Mouse (Mus musculus): ENCODE measurements around the gene Spink4.

Spink4 gene

GRCm38 (mm10) chr4:40889983-40890382 lies 29.9 kb upstream of the Spink4 start:
- Histone ChIP-seq H3K36me3 (ENCODE audit: control insufficient read depth, insufficient read depth, low read length, poor library complexity, severe bottlenecking) (no peaks in the 10 kb centered on the region), H3K27me3 (ENCODE audit: control insufficient read depth, insufficient read depth, low read length, poor library complexity, severe bottlenecking) (no peaks in the 10 kb centered on the region)
- DNase-seq (ENCODE audit: low read depth, low spot score): no peak

- Histone ChIP-seq H3K27me3 (ENCODE audit: control insufficient read depth, insufficient read depth, low read length, poor library complexity, severe bottlenecking) (no peaks in the 10 kb centered on the region), H3K36me3 (ENCODE audit: control insufficient read depth, insufficient read depth, low read length, poor library complexity, severe bottlenecking) (no peaks in the 10 kb centered on the region)
- DNase-seq (ENCODE audit: low read depth, low spot score): no peak
Observed at GRCm38 (mm10) chr4:40891206-40891605, 28.6 kb upstream of the Spink4 start.

- H3K36me3 ChIP-seq (ENCODE audit: control insufficient read depth, insufficient read depth, low read length, poor library complexity, severe bottlenecking): no peaks in the 10 kb centered on the region
- H3K27me3 ChIP-seq (ENCODE audit: control insufficient read depth, insufficient read depth, low read length, poor library complexity, severe bottlenecking): no peaks in the 10 kb centered on the region
Observed at GRCm38 (mm10) chr4:40895118-40895517, 24.7 kb upstream of the Spink4 start.

DNA sequence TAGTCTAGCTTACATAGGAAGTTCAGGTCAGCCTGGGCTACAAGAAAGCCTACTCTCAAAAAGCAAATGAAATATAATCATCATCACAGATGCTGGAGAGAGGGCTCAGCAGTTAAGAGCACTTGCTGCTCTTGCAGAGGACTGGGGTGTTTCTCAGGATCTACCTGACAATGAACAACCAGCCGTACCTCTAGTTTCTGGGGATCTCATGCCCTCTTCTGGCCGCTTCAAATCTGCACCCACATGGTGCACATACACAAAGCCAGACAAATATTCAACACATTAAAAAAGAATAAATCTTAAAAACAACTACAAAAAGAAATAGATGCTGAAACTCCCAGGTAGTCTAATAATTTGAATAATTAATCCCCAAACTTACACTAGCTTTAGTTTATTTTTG lies 24.2 kb upstream of the Spink4 start:
- Histone ChIP-seq H3K27me3 (ENCODE audit: control insufficient read depth, insufficient read depth, low read length, poor library complexity, severe bottlenecking) (no peaks in the 10 kb centered on the region), H3K36me3 (ENCODE audit: control insufficient read depth, insufficient read depth, low read length, poor library complexity, severe bottlenecking) (no peaks in the 10 kb centered on the region)
- DNase-seq (ENCODE audit: low read depth, low spot score): no peak

More at GRCm38 (mm10) chr4:40895118-40895517, 24.7 kb upstream of the Spink4 start:
- DNase-seq (ENCODE audit: low read depth, low spot score): no peak

DNA sequence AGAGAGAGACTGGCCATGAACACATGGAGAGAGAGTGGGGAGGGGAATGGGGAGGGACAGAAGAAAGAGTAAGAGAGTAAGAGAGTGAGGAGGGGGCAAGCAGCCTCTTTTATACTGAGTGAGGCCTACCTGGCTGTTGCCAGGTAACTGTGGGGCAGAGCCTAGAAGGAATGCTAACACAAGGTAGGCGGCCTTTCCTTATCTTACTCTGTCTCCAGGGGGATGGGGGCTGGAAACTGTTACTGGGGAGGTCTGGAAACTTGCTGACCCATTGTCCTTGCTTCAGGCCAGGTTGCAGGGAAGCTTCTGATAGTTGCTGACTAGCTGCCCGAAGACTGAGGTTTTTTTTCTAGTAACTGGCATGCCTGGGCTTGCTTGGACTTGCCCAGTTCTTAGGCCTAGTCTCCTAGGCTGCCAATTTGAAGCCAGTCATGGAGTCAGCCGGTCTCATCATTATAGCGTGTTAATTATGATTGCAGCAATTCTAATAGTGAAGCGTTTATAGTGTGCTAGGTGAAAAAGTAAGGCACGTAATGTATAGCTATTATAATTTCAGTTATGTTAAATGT lies 21.3 kb upstream of the Spink4 start:
- DNase-seq (ENCODE audit: low read depth, low spot score): no peak
- no peaks in the 10 kb centered on the region for H3K36me3 ChIP-seq (ENCODE audit: control insufficient read depth, insufficient read depth, low read length, poor library complexity, severe bottlenecking)
- H3K27me3 ChIP-seq (ENCODE audit: control insufficient read depth, insufficient read depth, low read length, poor library complexity, severe bottlenecking): no peaks in the 10 kb centered on the region

DNA sequence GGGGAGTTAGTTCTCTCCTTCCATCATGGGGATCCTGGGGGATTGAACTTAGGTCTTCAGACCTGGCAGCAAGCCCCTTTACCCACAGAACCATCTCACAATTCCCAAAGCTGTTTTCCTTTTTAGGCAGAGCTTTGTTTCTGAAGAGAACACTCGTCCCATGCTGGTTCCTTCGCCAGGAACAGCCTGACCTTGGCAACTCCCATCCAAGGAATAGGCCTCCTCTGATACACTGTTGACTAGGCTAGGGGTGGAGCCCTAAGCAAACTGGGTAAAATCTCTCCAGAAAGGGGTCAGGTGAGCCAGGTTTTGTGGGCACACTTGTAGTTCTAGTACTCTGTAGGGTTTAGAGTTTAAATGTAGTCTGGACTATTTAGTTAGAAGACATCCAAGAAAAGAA lies 20.6 kb upstream of the Spink4 start:
- no peak for DNase-seq (ENCODE audit: low read depth, low spot score)
- Histone ChIP-seq H3K27me3 (ENCODE audit: control insufficient read depth, insufficient read depth, low read length, poor library complexity, severe bottlenecking) (no peaks in the 10 kb centered on the region), H3K36me3 (ENCODE audit: control insufficient read depth, insufficient read depth, low read length, poor library complexity, severe bottlenecking) (no peaks in the 10 kb centered on the region)

DNA sequence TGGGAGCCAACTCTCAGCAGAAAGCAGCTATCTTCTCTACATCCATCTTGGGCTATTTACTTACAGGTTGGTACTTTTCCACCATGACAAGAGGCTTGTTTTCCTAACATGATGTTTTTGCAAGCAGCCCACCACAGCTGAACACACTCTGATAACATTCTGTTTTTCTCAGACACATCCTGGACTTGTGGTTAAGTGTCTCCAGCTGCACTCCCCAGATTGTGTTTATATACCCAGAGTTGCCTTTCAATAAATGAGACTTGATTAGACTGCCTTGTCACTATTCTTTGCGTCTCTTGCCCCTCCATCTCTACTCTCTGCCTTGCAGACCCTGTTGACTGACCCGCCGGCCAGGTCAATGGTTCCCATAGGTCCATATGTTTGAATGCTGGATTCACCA lies 19.8 kb upstream of the Spink4 start:
- no peaks in the 10 kb centered on the region for H3K27me3 ChIP-seq (ENCODE audit: control insufficient read depth, insufficient read depth, low read length, poor library complexity, severe bottlenecking)
- H3K36me3 ChIP-seq (ENCODE audit: control insufficient read depth, insufficient read depth, low read length, poor library complexity, severe bottlenecking): no peaks in the 10 kb centered on the region
- DNase-seq (ENCODE audit: low read depth, low spot score): no peak

- DNase-seq (ENCODE audit: low read depth, low spot score): no peak
Observed at GRCm38 (mm10) chr4:40900612-40901011, 19.2 kb upstream of the Spink4 start.

GRCm38 (mm10) chr4:40906298-40906697 lies 13.6 kb upstream of the Spink4 start:
- H3K36me3 ChIP-seq (ENCODE audit: control insufficient read depth, insufficient read depth, low read length, poor library complexity, severe bottlenecking): no peaks in the 10 kb centered on the region
- peak; percentile 73 for DNase-seq (ENCODE audit: low read depth, low spot score)

More at GRCm38 (mm10) chr4:40900612-40901011, 19.2 kb upstream of the Spink4 start:
- no peaks in the 10 kb centered on the region for H3K36me3 ChIP-seq (ENCODE audit: control insufficient read depth, insufficient read depth, low read length, poor library complexity, severe bottlenecking)
- H3K27me3 ChIP-seq (ENCODE audit: control insufficient read depth, insufficient read depth, low read length, poor library complexity, severe bottlenecking): no peaks in the 10 kb centered on the region

DNA sequence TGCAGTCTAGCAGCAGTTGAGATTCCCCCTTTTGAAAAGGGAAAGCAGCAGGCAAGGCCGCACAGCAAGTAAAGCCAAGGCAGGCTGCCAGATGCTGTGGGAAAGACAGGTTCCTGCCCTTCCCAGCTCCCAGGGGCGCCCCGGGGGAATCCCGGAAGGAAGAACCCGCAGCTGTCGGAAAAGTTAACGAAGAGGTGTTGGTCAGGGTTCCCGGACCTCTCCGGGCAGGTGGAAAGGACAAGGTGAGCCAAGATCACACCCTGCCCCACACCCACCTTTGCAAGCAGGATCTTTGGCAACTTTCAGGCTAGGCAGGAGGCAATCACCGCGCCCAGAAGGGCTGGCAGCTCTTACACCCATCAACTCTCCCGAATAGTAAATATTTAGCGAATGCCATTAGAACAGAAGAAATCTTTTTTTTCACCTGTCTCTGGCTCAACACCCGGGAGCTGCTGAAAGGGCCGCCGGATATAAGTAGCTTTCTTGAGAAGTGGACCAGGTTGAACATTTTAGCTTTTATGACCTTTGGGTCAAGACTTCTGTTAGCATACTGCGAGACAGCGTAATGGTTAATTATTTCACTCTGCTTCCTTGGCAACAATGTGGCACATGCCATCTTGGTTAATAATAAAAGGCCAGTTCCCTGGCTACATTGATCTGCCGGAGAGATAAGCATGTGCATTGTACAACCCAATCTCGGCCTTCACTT lies 11.4 kb upstream of the Spink4 start:
- no peak for DNase-seq (ENCODE audit: low read depth, low spot score)
- H3K36me3 ChIP-seq (ENCODE audit: control insufficient read depth, insufficient read depth, low read length, poor library complexity, severe bottlenecking): no peaks in the 10 kb centered on the region
- no peaks in the 10 kb centered on the region for H3K27me3 ChIP-seq (ENCODE audit: control insufficient read depth, insufficient read depth, low read length, poor library complexity, severe bottlenecking)

More at GRCm38 (mm10) chr4:40906298-40906697, 13.6 kb upstream of the Spink4 start:
- H3K27me3 ChIP-seq (ENCODE audit: control insufficient read depth, insufficient read depth, low read length, poor library complexity, severe bottlenecking): no peaks in the 10 kb centered on the region

DNA sequence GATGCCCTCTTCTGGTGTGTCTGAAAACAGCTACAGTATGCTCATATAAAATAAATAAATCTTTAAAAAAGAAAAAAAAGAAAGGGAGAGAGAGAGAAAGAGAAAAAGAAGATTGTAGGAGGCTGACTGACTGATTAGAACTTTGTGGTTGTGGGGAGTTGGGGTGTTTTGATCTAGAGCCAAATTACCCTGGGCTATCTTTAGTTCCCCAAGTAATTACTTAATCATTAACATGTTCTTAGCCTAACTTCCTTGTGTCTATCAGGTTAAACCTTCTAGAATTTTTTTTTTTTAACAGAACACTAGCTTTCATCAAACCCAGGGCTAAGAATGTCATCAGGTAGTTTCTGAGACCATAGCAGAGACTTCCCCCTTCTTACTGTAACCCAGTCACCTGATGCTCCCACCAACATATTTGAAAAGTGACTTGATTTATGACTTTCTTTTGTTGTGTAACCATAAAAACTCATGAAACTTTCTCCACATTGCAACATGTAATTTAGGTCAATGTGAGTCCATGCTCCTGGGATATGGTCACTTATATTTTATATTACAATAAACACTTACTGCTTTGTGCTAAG lies 5.5 kb upstream of the Spink4 start:
- Histone ChIP-seq H3K27me3 (ENCODE audit: control insufficient read depth, insufficient read depth, low read length, poor library complexity, severe bottlenecking) (no peaks in the 10 kb centered on the region), H3K36me3 (ENCODE audit: control insufficient read depth, insufficient read depth, low read length, poor library complexity, severe bottlenecking) (no peaks in the 10 kb centered on the region)
- no peak for DNase-seq (ENCODE audit: low read depth, low spot score)

DNA sequence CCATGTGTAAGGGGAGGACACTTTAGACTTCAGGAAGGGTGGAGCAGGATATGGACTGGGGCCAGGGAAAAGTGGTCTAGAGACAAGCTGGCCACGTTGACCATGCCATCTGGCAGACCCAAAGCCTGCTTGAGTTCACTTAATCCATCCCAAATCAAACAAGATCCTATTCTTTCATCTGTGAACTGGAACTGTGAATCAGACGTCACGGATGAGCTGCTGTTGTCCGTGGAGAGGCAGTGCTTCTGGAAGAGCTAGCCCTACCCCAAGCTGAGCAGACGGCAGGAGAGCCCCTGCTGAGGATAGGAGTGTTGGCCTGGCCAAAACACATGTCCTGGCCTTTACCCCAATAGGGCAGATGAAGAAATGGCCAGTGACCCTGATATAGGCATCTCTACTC lies 3.9 kb upstream of the Spink4 start:
- DNase-seq (ENCODE audit: low read depth, low spot score): no peak
- Histone ChIP-seq H3K36me3 (ENCODE audit: control insufficient read depth, insufficient read depth, low read length, poor library complexity, severe bottlenecking) (no peaks in the 10 kb centered on the region), H3K27me3 (ENCODE audit: control insufficient read depth, insufficient read depth, low read length, poor library complexity, severe bottlenecking) (no peaks in the 10 kb centered on the region)

DNA sequence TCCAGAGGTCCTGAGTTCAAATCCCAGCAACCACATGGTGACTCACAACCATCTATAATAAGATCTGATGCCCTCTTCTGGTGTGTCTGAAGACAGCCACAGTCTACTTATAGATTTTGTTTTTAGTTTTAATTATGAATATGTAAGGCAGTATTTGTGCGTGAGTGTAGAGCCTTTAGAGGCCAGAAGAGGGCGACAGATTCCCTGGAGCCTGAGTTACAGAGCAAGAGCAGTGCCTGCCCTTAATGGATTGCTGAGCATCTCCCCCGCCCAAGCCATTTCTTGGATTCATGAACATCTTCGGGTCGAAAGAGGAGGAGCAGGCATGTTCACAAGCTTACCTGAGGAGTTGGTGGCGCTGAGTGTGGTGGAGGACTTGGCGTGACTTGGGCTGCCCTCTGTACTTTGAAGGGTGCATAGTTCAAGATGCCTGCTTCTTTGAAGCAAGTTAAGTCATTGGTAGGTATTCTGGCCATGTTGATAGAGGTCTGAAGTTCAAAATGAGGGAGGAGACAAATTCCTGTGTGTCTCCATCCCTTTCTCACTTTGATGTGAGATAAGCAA lies 3.2 kb upstream of the Spink4 start:
- no peak for DNase-seq (ENCODE audit: low read depth, low spot score)
- no peaks in the 10 kb centered on the region for H3K36me3 ChIP-seq (ENCODE audit: control insufficient read depth, insufficient read depth, low read length, poor library complexity, severe bottlenecking)
- H3K27me3 ChIP-seq (ENCODE audit: control insufficient read depth, insufficient read depth, low read length, poor library complexity, severe bottlenecking): no peaks in the 10 kb centered on the region

DNA sequence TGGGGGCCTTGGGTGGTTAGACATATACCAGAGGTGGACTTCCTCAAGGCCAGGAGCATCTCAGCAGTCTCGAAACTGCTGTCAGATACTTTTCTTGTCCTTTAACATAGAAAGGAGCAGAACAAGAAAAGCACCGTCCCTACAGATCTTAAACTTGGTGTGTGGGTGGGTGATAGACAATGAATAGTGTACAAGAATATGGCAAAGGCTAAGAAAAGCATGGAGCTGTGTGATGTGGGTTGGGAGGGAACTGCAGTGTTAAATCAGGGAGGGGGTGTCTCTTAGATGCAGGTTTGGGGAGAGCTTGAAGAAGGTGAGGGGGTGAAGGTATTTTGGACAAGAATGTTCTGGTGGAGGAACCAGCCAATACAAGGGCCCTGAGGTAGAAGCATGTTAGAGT lies 724 bp downstream of the Spink4 start:
- no peak for DNase-seq (ENCODE audit: low read depth, low spot score)
- no peaks in the 10 kb centered on the region for H3K27me3 ChIP-seq (ENCODE audit: control insufficient read depth, insufficient read depth, low read length, poor library complexity, severe bottlenecking)
- no peaks in the 10 kb centered on the region for H3K36me3 ChIP-seq (ENCODE audit: control insufficient read depth, insufficient read depth, low read length, poor library complexity, severe bottlenecking)

DNA sequence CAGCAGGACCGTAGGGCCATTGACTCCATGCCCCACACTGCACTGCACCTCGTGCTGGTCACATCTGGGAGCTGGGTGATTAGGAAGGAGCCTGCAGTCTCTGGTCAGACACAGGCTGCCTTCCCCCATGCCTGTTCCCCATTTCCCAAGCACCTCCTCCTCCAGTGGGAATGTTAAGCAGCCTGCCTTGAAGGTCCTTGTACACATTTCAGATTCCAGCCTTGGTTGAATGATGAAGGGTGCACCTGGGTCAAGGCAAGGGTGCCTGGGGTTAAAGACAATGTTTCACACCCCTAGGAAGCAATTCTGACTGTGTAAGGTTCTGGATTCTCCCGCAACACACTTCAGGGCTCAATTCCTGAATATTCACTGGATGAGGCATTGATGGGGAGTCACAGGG lies 1.4 kb downstream of the Spink4 start:
- DNase-seq (ENCODE audit: low read depth, low spot score): no peak
- no peaks in the 10 kb centered on the region for H3K27me3 ChIP-seq (ENCODE audit: control insufficient read depth, insufficient read depth, low read length, poor library complexity, severe bottlenecking)
- no peaks in the 10 kb centered on the region for H3K36me3 ChIP-seq (ENCODE audit: control insufficient read depth, insufficient read depth, low read length, poor library complexity, severe bottlenecking)
